Mouse (Mus musculus) kidney, embryonic 16.5 days (tissue): Measurements from ENCODE around the gene Med12l. TPM values are rescaled to one million over a fixed set of nuclear protein-coding genes. Genes with fewer than 3 reads are reported as not detected.

Experiments
- ATAC-seq: fragments of 200-750 bp; cut with Nextera tagmentation; 2 replicates; pipeline ENCODE4 v1.8.0; 2017; ENCODE audit warnings: moderate TSS enrichment; ENCODE audit not compliant: low FRiP score, low TSS enrichment
- H3K27ac ChIP-seq: fragments of 300-500 bp; sonication (generic); 2 replicates; pipeline ENCODE4 v1.5.1; 2014; ENCODE audit warnings: low read length
- H3K27me3 ChIP-seq: fragments of 300-500 bp; sonication (generic); 2 replicates; pipeline ENCODE4 v1.6.1; 2014; ENCODE audit warnings: low read length, control low read depth, mixed read lengths; ENCODE audit not compliant: insufficient read depth
- H3K36me3 ChIP-seq: fragments of 300-500 bp; sonication (generic); 2 replicates; pipeline ENCODE4 v1.6.1; 2014; ENCODE audit warnings: low read length, control low read depth, mixed read lengths; ENCODE audit not compliant: insufficient read depth
- H3K4me1 ChIP-seq: fragments of 300-500 bp; sonication (generic); 2 replicates; pipeline ENCODE4 v1.6.1; 2014; ENCODE audit warnings: low read length, control low read depth, mixed read lengths; ENCODE audit not compliant: insufficient read depth
- H3K4me2 ChIP-seq: fragments of 300-500 bp; sonication (generic); replicated peaks from 2 replicates; pipeline ENCODE4 v1.6.1; 2014; ENCODE audit warnings: low read depth, low read length
- H3K4me3 ChIP-seq: fragments of 300-500 bp; sonication (generic); 2 replicates; pipeline ENCODE4 v1.5.1; 2014; ENCODE audit warnings: mild to moderate bottlenecking, low read length
- H3K9ac ChIP-seq: fragments of 300-500 bp; sonication (generic); replicated peaks from 2 replicates; pipeline ENCODE4 v1.6.1; 2014; ENCODE audit warnings: low read length
- H3K9me3 ChIP-seq: fragments of 300-500 bp; sonication (generic); 2 replicates; pipeline ENCODE4 v1.6.1; 2016; ENCODE audit warnings: low read length, control low read depth
- WGBS: fragments of 180-500 bp; shearing (Covaris S2); extraction: QIAGEN DNeasy Blood & Tissue Kit; methylation state at CpG from one replicate; pipeline ENCODE4 v1.1.7; 2014; 5-methylcytosine and 5-hydroxymethylcytosine counted together
- polyA plus RNA-seq: library from polyadenylated mRNA; unstranded; fragments of >200 nt; fragmentation: Nextera tagmentation; extraction: Ambion mirVana; gene quantifications from 2 replicates; pipeline ENCODE4 v1.2.1, GENCODE M21; 2015

The Med12l gene
- polyA plus RNA-seq, 1 experiment from 2014 or later = 2.1 TPM

DNA sequence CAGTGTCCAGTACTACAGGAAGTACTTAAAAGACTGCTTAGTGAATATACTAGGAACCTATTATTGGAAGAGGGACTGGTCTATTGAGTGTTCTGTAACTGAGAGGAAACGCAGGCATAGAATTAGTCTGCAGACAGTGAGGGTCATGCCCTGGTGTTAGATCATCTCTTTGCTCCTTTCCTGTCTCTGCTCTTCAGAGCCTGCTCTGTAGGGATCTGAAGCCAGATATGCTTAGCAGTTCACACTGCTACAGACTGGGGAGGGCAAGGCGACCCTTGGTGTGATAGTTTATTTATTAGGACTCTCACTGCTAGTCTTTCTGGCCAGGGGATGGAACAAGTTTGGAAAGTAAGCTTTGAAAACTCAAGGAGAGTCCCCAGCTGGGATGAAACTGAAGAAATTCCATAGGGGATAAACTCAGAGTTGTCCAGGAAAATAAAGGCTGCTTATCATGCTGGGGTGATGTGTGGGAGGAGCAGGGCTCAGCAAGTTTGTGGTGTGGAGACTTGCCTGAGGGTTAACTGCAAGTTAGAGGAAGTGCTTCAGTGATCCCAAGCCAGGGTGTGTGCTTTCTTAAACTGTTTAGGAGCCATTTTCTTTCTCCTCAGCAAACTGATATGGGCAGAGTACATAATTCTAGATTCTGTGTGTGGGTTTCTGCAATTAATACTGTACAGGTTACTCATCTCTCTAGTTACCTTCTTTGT lies 164.4 kb downstream of the Med12l start:
- H3K4me2 ChIP-seq = no peak overlapping the region
- no peak overlapping the region for H3K4me3 ChIP-seq
- no peaks in the 10 kb centered on the region for H3K27me3 ChIP-seq
- peak; percentile 54 for ATAC-seq
- no peaks in the 10 kb centered on the region for H3K36me3 ChIP-seq
- H3K9ac ChIP-seq = no peak overlapping the region
- H3K9me3 ChIP-seq = no peaks in the 10 kb centered on the region
- peak overlapping the region; percentile 29; the same call in 1 of the 2 replicates for H3K27ac ChIP-seq
- peaks cover 12% of the 10 kb centered on the region for H3K4me1 ChIP-seq
- 28% methylated on average over 2 of the region's 2 CpGs for WGBS

DNA sequence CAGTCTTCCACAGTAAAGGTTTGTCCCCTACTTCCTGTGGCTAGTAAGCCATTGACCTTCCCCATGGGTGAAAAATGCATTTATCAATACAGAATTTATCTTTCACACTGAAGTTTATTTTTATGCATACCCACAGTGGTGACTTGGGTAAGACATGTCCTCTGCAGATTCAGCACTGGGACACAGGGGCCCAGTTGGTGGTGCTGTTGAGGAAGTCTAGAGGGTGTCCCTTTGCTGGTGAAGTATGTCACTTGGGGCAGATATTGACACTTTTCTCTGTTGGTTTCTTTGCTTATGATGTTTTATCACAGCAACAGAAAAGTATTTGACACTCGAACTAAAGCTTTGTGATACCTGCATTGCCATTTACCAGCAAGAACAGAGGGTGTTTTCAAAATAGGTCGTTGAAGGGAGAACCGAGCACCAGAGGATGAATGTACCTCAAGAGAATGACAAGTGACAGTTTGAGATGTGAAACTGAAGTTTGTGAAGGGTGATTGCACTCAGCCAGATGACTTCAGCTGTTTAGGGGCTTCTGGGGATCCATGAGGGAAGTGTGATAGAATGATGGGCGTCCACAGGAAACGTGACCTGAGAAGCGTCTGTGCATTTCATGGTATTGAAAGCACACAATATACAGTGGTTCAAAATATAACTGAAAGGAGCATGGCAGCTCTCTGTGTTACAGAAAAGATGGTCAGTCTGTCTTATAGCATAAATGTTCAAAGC lies 169.0 kb downstream of the Med12l start:
- 76% methylated on average over 6 of the region's 6 CpGs for WGBS
- no peaks in the 10 kb centered on the region for H3K9me3 ChIP-seq
- H3K4me3 ChIP-seq = no peak overlapping the region
- H3K36me3 ChIP-seq = no peaks in the 10 kb centered on the region
- H3K27me3 ChIP-seq = no peaks in the 10 kb centered on the region
- no peak for ATAC-seq
- peaks cover 12% of the 10 kb centered on the region for H3K4me1 ChIP-seq
- no peak overlapping the region for H3K27ac ChIP-seq
- H3K9ac ChIP-seq = no peak overlapping the region
- H3K4me2 ChIP-seq = no peak overlapping the region

DNA sequence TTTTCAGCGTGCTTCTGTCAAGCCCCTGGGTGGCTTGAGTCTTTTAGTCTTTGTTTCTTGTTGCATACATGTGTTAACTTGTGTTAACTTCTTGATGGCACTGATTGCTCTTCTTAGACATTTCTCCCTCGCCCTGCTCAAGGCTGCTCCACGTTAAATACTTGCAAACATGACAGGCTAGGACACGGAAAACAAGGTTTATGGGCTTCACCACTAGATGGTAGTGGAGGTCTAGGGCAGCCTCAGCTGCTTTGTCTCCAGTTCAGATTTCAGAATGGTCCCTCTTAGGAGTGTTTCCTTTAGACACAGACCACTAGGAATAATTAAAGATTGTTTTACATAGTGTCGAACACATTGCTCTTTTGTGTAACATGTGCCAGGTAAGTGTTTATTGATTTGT lies 169.6 kb downstream of the Med12l start:
- H3K27ac ChIP-seq = no peak overlapping the region
- no peaks in the 10 kb centered on the region for H3K9me3 ChIP-seq
- peak; percentile 84; the same call in 1 of the 2 replicates for ATAC-seq
- no peak overlapping the region for H3K4me3 ChIP-seq
- H3K4me1 ChIP-seq = peaks cover 5% of the 10 kb centered on the region
- H3K9ac ChIP-seq = no peak overlapping the region
- WGBS = 22% methylated on average over 5 of the region's 5 CpGs
- H3K27me3 ChIP-seq = no peaks in the 10 kb centered on the region
- H3K36me3 ChIP-seq = no peaks in the 10 kb centered on the region
- H3K4me2 ChIP-seq = no peak overlapping the region

DNA sequence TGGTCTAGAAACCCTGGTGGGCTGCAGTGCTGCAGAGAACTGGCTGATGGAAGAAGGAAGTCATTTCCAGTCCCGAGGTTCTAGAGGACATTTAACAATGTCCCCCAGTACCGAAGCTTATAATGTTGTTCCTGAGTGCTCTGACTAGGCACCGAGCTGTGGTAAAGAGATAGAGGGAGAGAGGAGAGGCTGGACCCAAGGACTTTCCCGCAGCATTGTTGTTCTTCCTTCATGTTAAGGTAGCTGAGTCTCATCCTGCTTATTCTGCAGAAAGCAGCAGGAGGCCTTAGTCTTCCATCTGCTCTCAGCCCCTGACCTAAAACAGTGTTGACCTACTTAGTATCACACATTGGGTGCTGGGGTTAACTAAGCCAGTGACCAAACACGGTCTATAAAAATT lies 171.2 kb downstream of the Med12l start:
- H3K27me3 ChIP-seq = no peaks in the 10 kb centered on the region
- 68% methylated on average over 5 of the region's 5 CpGs for WGBS
- no peak overlapping the region for H3K27ac ChIP-seq
- H3K9me3 ChIP-seq = no peaks in the 10 kb centered on the region
- H3K36me3 ChIP-seq = no peaks in the 10 kb centered on the region
- no peaks in the 10 kb centered on the region for H3K4me1 ChIP-seq
- no peak for ATAC-seq
- H3K9ac ChIP-seq = no peak overlapping the region
- no peak overlapping the region for H3K4me3 ChIP-seq
- no peak overlapping the region for H3K4me2 ChIP-seq

DNA sequence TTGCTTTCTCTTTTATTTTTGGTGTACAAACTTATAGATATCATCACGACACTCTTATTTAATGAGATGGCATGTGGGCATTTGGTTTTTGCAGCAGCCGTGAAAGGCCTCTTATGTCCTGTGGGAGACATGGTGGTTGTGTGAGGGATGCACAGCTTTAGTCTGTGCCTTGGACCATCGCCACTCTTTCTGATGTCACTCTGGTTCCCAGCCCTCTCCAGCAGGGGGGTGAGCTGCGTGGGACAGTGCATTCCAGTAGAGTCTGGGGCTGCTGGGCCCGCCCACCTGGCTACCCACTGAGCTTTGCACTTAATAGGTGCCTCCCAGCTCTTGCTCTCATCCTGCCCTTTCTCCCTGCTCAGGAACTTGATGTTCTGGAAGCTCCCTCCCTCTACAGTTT lies 175.5 kb downstream of the Med12l start:
- Histone ChIP-seq H3K36me3 (no peaks in the 10 kb centered on the region), H3K4me1 (no peaks in the 10 kb centered on the region), H3K27me3 (no peaks in the 10 kb centered on the region), H3K4me2 (no peak overlapping the region), H3K4me3 (no peak overlapping the region), H3K9ac (no peak overlapping the region), H3K27ac (no peak overlapping the region), H3K9me3 (no peaks in the 10 kb centered on the region)
- WGBS = 73% methylated on average over 5 of the region's 5 CpGs
- no peak for ATAC-seq

DNA sequence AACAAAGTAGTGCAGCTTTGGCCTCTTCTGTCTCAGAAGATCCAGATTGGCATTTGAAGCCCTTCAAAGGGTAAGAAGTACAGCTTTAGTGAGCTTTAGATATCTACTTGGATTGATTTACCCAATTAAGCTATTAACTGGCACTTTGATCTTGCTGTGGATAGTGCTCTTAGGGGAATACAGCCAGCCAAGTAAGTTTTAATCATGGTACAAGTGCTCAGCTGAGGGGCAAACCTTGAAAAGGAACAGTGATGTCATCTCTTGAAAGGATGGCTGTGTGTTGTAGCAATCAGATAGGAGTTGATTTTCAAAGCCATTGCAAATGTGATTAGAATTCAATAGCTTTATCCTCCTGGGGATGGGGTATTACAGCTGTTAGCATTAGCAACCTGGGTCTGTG lies 176.5 kb downstream of the Med12l start:
- no peak for ATAC-seq
- Histone ChIP-seq H3K9me3 (no peaks in the 10 kb centered on the region), H3K27ac (no peak overlapping the region), H3K36me3 (no peaks in the 10 kb centered on the region), H3K27me3 (no peaks in the 10 kb centered on the region), H3K4me3 (no peak overlapping the region), H3K4me2 (no peak overlapping the region), H3K4me1 (no peaks in the 10 kb centered on the region), H3K9ac (no peak overlapping the region)

DNA sequence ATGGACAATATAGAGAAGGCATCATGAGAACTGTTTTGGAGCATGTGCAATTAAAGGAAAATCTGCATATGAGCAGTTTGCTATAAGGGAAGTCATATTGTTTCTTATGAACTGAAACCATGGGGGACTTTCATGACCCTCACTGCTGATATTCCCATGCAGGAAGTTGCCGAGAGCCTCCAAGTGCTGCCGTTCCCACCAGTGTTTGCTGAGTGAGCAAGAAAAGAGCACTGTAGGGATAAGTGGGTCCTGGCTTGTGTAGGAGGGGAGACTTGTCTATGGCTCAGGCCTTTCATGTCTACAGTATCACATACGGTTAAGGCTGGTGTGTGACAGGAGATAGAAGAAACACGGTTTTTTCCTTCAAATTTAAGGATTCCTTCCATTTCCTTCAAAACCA lies 180.0 kb downstream of the Med12l start:
- Histone ChIP-seq H3K27ac (no peak overlapping the region), H3K9ac (no peak overlapping the region), H3K36me3 (no peaks in the 10 kb centered on the region), H3K27me3 (no peaks in the 10 kb centered on the region), H3K9me3 (no peaks in the 10 kb centered on the region), H3K4me2 (no peak overlapping the region), H3K4me1 (no peaks in the 10 kb centered on the region), H3K4me3 (no peak overlapping the region)
- 82% methylated on average over 4 of the region's 4 CpGs for WGBS
- ATAC-seq = no peak

DNA sequence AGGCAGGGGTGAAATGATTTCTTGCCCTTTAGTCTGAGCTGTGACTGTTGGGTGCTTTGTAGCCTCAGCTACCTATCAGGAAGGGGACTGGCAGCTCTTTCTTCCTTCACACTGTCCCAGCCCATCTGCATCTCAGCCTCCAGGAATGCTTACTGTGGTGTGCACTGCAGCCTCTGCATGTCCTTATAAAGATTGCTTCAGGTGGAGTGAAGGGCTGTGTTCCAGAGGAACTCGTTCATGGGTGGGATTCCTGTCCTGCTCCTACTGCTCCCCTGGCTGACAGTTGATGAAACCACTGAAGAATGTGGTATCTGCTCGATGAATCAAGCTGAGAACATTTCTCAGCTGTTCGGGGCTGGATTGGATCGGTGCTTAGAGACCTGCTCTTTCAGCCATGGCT lies 181.7 kb downstream of the Med12l start:
- H3K27me3 ChIP-seq = no peaks in the 10 kb centered on the region
- H3K27ac ChIP-seq = no peak overlapping the region
- no peaks in the 10 kb centered on the region for H3K9me3 ChIP-seq
- H3K4me3 ChIP-seq = no peak overlapping the region
- H3K4me1 ChIP-seq = no peaks in the 10 kb centered on the region
- 76% methylated on average over 4 of the region's 4 CpGs for WGBS
- H3K9ac ChIP-seq = no peak overlapping the region
- no peaks in the 10 kb centered on the region for H3K36me3 ChIP-seq
- no peak overlapping the region for H3K4me2 ChIP-seq
- no peak for ATAC-seq

DNA sequence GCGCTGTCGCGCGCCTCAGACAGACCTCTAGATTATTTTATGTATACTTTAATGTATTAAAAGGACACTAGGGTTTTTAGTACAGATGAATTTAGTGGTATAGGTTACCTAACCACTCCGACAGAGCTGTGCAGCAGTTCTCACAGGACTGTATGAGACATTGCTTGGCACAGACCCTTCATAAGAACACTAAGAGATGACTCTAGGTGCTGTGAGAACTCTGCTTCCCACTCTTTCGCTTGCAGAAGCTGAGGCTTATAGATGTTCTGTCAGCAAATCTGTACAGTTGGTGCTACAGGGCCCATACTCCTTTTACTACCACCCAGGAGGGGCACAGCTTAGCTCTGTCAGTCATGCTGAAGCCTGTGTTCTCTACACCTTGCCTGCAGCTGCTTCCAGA lies 186.0 kb downstream of the Med12l start:
- no peaks in the 10 kb centered on the region for H3K4me1 ChIP-seq
- ATAC-seq = no peak
- H3K9ac ChIP-seq = no peak overlapping the region
- H3K36me3 ChIP-seq = no peaks in the 10 kb centered on the region
- no peaks in the 10 kb centered on the region for H3K27me3 ChIP-seq
- no peak overlapping the region for H3K4me3 ChIP-seq
- H3K27ac ChIP-seq = no peak overlapping the region
- no peak overlapping the region for H3K4me2 ChIP-seq
- 98% methylated on average over 6 of the region's 6 CpGs for WGBS
- H3K9me3 ChIP-seq = no peaks in the 10 kb centered on the region

DNA sequence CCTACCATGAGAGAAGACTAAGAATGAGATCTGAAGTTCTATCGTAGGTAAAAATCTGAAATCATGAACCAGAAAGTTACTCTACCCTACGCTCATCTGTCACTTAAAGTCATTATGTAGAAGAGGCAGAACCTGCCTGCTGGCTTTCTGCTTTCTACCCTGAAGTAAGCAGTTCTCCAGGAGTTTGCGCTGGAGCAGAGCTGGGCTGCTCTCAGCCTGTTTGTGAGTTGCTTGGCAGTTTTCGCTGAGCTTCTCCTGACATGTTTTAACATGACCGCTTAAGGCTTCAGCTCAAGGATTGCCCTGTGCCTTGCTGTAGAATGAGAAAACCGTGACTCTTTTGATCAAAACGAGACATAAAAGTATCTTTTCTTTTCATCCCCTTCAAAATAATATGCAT lies 188.5 kb downstream of the Med12l start:
- H3K36me3 ChIP-seq = no peaks in the 10 kb centered on the region
- no peak for ATAC-seq
- H3K9me3 ChIP-seq = no peaks in the 10 kb centered on the region
- H3K4me2 ChIP-seq = no peak overlapping the region
- H3K4me3 ChIP-seq = no peak overlapping the region
- H3K27ac ChIP-seq = no peak overlapping the region
- H3K4me1 ChIP-seq = no peaks in the 10 kb centered on the region
- no peaks in the 10 kb centered on the region for H3K27me3 ChIP-seq
- H3K9ac ChIP-seq = no peak overlapping the region
- 88% methylated on average over 7 of the region's 7 CpGs for WGBS
